Mouse (Mus musculus) small intestine, adult 2 months (tissue): ENCODE measurements at regions not wholly inside any gene's neighbourhood (a gene's known extent, or its start where the extent isn't known, plus 50 kb on each side); places are given as distances from the start of the nearest gene placed in this dataset.

Experiments used
- CTCF ChIP-seq: fragments of 200-500 bp; IDR thresholded peaks from 2 replicates; pipeline ENCODE4 v1.5.1; 2012; ENCODE audit warnings: low read depth, mild to moderate bottlenecking, control low read depth, inconsistent platforms, low read length, moderate library complexity, mixed read lengths; ENCODE audit not compliant: insufficient replicate concordance, insufficient read length; ENCODE audit errors: extremely low read depth
- POLR2A ChIP-seq: fragments of 200-500 bp; IDR thresholded peaks from 2 replicates; pipeline ENCODE4 v1.6.1; 2012; ENCODE audit warnings: low read depth, mild to moderate bottlenecking, control low read depth, inconsistent platforms, low read length, moderate library complexity

DNA sequence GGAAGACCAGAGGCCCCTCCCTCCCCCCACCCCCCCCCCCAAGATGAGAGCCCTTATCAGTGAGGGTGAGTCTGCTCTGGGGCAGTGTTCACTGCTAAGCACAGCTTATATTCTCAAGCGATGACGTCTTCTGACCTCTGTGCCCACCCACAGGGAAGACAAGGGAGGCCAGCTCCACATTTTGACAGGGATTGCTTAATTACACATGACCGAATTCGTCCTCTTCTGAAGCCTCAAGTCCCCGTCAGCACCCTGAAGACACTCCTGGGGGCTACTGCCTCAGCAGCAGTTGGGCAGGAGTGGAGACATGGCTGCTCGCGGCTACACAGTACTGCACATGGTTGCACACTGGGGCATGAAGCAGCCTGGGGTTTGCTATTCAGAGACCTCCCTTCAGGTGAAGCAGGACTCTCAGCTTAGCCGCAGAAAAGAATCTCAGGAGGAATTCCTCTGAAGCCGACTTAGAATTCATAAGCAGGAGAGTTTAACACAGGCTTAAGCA lies 282.1 kb downstream of the Cdh26 start:
- no peak for TF ChIP-seq CTCF
- TF ChIP-seq POLR2A: no peak
